Mouse (Mus musculus) bone marrow macrophage, adult 2 months (primary cell): Measurements from ENCODE around the gene Pear1.

Experiments
- CTCF ChIP-seq: IDR thresholded peaks from 2 replicates; pipeline ENCODE4 v1.5.1; 2012; ENCODE audit warnings: low read depth, mild to moderate bottlenecking, low read length, moderate library complexity
- POLR2A ChIP-seq: IDR thresholded peaks from 2 replicates; pipeline ENCODE4 v1.6.1; 2012; ENCODE audit warnings: mild to moderate bottlenecking, low read depth, low read length, borderline replicate concordance

DNA sequence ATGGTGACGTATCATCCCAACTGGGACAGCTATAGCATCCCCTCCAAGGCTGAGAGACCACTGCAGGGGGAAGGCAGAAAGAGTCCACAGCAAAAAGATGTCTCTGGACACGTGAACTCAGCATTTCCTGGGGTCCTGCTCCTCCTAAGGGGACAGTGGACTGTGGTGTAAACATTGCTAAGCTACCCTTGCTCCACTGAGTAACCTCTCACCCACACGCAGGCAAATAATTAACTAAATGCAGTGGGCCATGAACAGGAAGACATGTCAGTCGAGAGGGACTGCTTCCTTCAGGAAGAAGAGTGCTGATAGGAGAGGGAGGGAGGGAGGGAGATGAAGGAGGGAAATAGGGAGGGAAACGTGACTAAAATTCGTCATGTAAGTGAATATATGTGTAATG lies 53.0 kb downstream of the Pear1 start:
- TF ChIP-seq POLR2A, result no peak
- TF ChIP-seq CTCF, result no peak
